Mouse (Mus musculus): ENCODE measurements at regions not wholly inside any gene's neighbourhood (a gene's known extent, or its start where the extent isn't known, plus 50 kb on each side); places are given as distances from the start of the nearest gene placed in this dataset.
A peak's percentile ranks its signal among the peaks of the same experiment; 100 is the strongest.
"Not testable (repeated sequence)": the region's sequence is repeated elsewhere in the genome, so short reads cannot be mapped to it uniquely, and the experiment has no call there.

- DNase-seq, result no peak
Measured at GRCm38 (mm10) chr1:157755015-157755649, 248.6 kb downstream of the Sec16b start.

GRCm38 (mm10) chr1:157756977-157757376 is 250.4 kb downstream of the Sec16b start:
- no peak for DNase-seq

GRCm38 (mm10) chr1:157758337-157758736 is 251.8 kb downstream of the Sec16b start:
- peak; percentile 19 to 26 for DNase-seq

- DNase-seq, result peak in 1 of 2 experiments; percentile 3
Measured at GRCm38 (mm10) chr1:157768201-157768600, 261.7 kb downstream of the Sec16b start.

GRCm38 (mm10) chr1:157797711-157798110 is 291.2 kb downstream of the Sec16b start:
- peak; percentile 51 to 63 for DNase-seq

GRCm38 (mm10) chr1:157798561-157799553 is 292.3 kb downstream of the Sec16b start:
- no peak for DNase-seq

GRCm38 (mm10) chr1:157801151-157801550 is 294.6 kb downstream of the Sec16b start:
- peak; percentile 51 to 63 for DNase-seq

- DNase-seq, result no peak
Measured at GRCm38 (mm10) chr1:157804229-157804628, 297.7 kb downstream of the Sec16b start.

- no peak for DNase-seq
Measured at GRCm38 (mm10) chr1:157806296-157806695, 299.8 kb downstream of the Sec16b start.

- DNase-seq, result no peak
Measured at GRCm38 (mm10) chr1:157809674-157810471, 303.3 kb downstream of the Sec16b start.

- no peak for DNase-seq
Measured at GRCm38 (mm10) chr1:157810657-157811056, 304.1 kb downstream of the Sec16b start.

- DNase-seq, result peak; percentile 71 to 80
Measured at GRCm38 (mm10) chr1:157827966-157828365, 321.4 kb downstream of the Sec16b start.

- DNase-seq, result peak; percentile 82 to 86
Measured at GRCm38 (mm10) chr1:157831511-157831910, 325.0 kb downstream of the Sec16b start.

GRCm38 (mm10) chr1:157872775-157873174 is 366.2 kb downstream of the Sec16b start:
- DNase-seq, result peak in 1 of 2 experiments; percentile 6

GRCm38 (mm10) chr1:157875006-157875405 is 368.5 kb downstream of the Sec16b start:
- DNase-seq, result no peak

- DNase-seq, result not testable (repeated sequence)
Measured at GRCm38 (mm10) chr1:157877117-157877516, 370.6 kb downstream of the Sec16b start.

- peak; percentile 11 to 17 for DNase-seq
Measured at GRCm38 (mm10) chr1:157887146-157887545, 380.6 kb downstream of the Sec16b start.

GRCm38 (mm10) chr1:157888573-157888972 is 382.0 kb downstream of the Sec16b start:
- DNase-seq, result no peak

- no peak for DNase-seq
Measured at GRCm38 (mm10) chr1:157906168-157906567, 399.6 kb downstream of the Sec16b start.

GRCm38 (mm10) chr1:157937800-157938348 is 418.3 kb downstream of the Brinp2 start:
- DNase-seq, result no peak

GRCm38 (mm10) chr1:157939516-157939915 is 416.6 kb downstream of the Brinp2 start:
- peak; percentile 23 to 43 for DNase-seq

- no peak for DNase-seq
Measured at GRCm38 (mm10) chr1:157940331-157940758, 415.8 kb downstream of the Brinp2 start.

Data from cerebellum, postnatal 10 days (tissue).